Mouse (Mus musculus) MEL (cell line): ENCODE measurements around the gene C1qc. TPM values are rescaled to one million over a fixed set of nuclear protein-coding genes. Genes with fewer than 3 reads are reported as not detected.
A peak's percentile ranks its signal among the peaks of the same experiment; 100 is the strongest.

Experiments used
- DNase-seq: peaks from one replicate; pipeline ENCODE4 v3.0.0; 2011; ENCODE audit warnings: low read depth, low spot score
- H3K27ac ChIP-seq: 2 replicates; pipeline ENCODE4 v1.5.1; 2012; ENCODE audit warnings: low read depth, mild to moderate bottlenecking, control low read depth, low read length, moderate library complexity; ENCODE audit not compliant: control insufficient read depth
- H3K27me3 ChIP-seq, 2 experiments: fragments of 150-350 bp in 1 of 2; sonication (generic) in 1 of 2; 2 replicates each; pipeline ENCODE4 v1.6.1; 2012; ENCODE audit warnings: low read length in 2 of 2, mild to moderate bottlenecking in 2 of 2, improper control_type of control experiment in 1 of 2, moderate library complexity in 1 of 2; ENCODE audit not compliant: insufficient read depth in 2 of 2, control insufficient read depth in 1 of 2
- H3K36me3 ChIP-seq, 2 experiments: 2 replicates each; pipeline ENCODE4 v1.6.1; 2012 to 2014; ENCODE audit warnings: low read length in 2 of 2, improper control_type of control experiment in 1 of 2, inconsistent platforms in 1 of 2, mild to moderate bottlenecking in 1 of 2; ENCODE audit not compliant: insufficient read depth in 2 of 2, control insufficient read depth in 1 of 2
- H3K4me1 ChIP-seq, 2 experiments: fragments of 150-350 bp in 1 of 2; sonication (generic) in 1 of 2; 2 replicates each; pipeline ENCODE4 v1.6.1; 2012; ENCODE audit warnings: low read length in 2 of 2, improper control_type of control experiment in 1 of 2, mild to moderate bottlenecking in 1 of 2; ENCODE audit not compliant: insufficient read depth in 2 of 2, control insufficient read depth in 1 of 2
- H3K4me3 ChIP-seq, 2 experiments: fragments of 150-350 bp in 1 of 2; sonication (generic) in 1 of 2; 2 replicates each; pipeline ENCODE4 v1.5.1; 2012; ENCODE audit warnings: low read depth in 2 of 2, low read length in 2 of 2, mild to moderate bottlenecking in 2 of 2, moderate library complexity in 2 of 2, control low read depth in 1 of 2, improper control_type of control experiment in 1 of 2; ENCODE audit not compliant: control insufficient read depth in 1 of 2, insufficient read depth in 1 of 2
- H3K79me2 ChIP-seq: 2 replicates; pipeline ENCODE4 v1.6.1; 2012; ENCODE audit warnings: mild to moderate bottlenecking, low read length, moderate library complexity; ENCODE audit not compliant: control insufficient read depth, poor library complexity, insufficient read depth
- H3K9ac ChIP-seq: 2 replicates; pipeline ENCODE4 v1.6.1; 2012; ENCODE audit warnings: low read depth, mild to moderate bottlenecking, control low read depth, low read length, moderate library complexity; ENCODE audit not compliant: control insufficient read depth, poor library complexity, severe bottlenecking
- H3K9me3 ChIP-seq: fragments of 150-350 bp; sonication (generic); replicated peaks from 2 replicates; pipeline ENCODE4 v1.6.1; 2012; ENCODE audit warnings: mild to moderate bottlenecking, low read length, improper control_type of control experiment, moderate library complexity; ENCODE audit not compliant: insufficient read depth
- BHLHE40 ChIP-seq: IDR thresholded peaks from 2 replicates; pipeline ENCODE4 v1.6.1; 2012; ENCODE audit warnings: low read depth, mild to moderate bottlenecking, inconsistent platforms, low read length, improper control_type of control experiment, borderline replicate concordance
- CHD2 ChIP-seq: IDR thresholded peaks from 2 replicates; pipeline ENCODE4 v1.6.1; 2011; ENCODE audit warnings: low read length, improper control_type of control experiment
- E2F4 ChIP-seq: IDR thresholded peaks from 2 replicates; pipeline ENCODE4 v1.6.1; 2011; ENCODE audit warnings: low read depth, low read length, improper control_type of control experiment, borderline replicate concordance
- EP300 ChIP-seq, 2 experiments: IDR thresholded peaks; 2 replicates each; pipeline ENCODE4 v1.6.1; 2011; ENCODE audit warnings: improper control_type of control experiment in 2 of 2, low read length in 2 of 2, low read depth in 1 of 2, mild to moderate bottlenecking in 1 of 2
- ETS1 ChIP-seq: IDR thresholded peaks from 2 replicates; pipeline ENCODE4 v1.6.1; 2012; ENCODE audit warnings: low read depth, mild to moderate bottlenecking, inconsistent platforms, low read length, improper control_type of control experiment, moderate library complexity
- GATA1 ChIP-seq: IDR thresholded peaks from 2 replicates; pipeline ENCODE4 v1.6.1; 2011; ENCODE audit warnings: low read depth, low read length, improper control_type of control experiment
- HCFC1 ChIP-seq: IDR thresholded peaks from 2 replicates; pipeline ENCODE4 v1.6.1; 2012; ENCODE audit warnings: low read depth, mild to moderate bottlenecking, inconsistent platforms, low read length, improper control_type of control experiment, moderate library complexity
- MAZ ChIP-seq: IDR thresholded peaks from 2 replicates; pipeline ENCODE4 v1.6.1; 2012; ENCODE audit warnings: low read depth, mild to moderate bottlenecking, inconsistent platforms, low read length, improper control_type of control experiment
- MEF2A ChIP-seq: IDR thresholded peaks from 2 replicates; pipeline ENCODE4 v1.6.1; 2014; ENCODE audit warnings: low read depth, mild to moderate bottlenecking, inconsistent platforms, low read length, improper control_type of control experiment; ENCODE audit not compliant: poor library complexity, insufficient replicate concordance, severe bottlenecking; ENCODE audit errors: extremely low read depth
- MYB ChIP-seq: IDR thresholded peaks from 2 replicates; pipeline ENCODE4 v1.6.1; 2011; ENCODE audit warnings: mild to moderate bottlenecking, low read depth, low read length, improper control_type of control experiment
- NRF1 ChIP-seq: IDR thresholded peaks from 2 replicates; pipeline ENCODE4 v1.6.1; 2014; ENCODE audit warnings: low read depth, mild to moderate bottlenecking, inconsistent platforms, low read length, improper control_type of control experiment, moderate library complexity; ENCODE audit not compliant: poor library complexity, insufficient read depth, severe bottlenecking
- POLR2A ChIP-seq, 2 experiments: IDR thresholded peaks; 2 replicates each; pipeline ENCODE4 v1.6.1; 2011 to 2012; ENCODE audit warnings: low read length in 2 of 2, mild to moderate bottlenecking in 2 of 2, control low read depth in 1 of 2, improper control_type of control experiment in 1 of 2, low read depth in 1 of 2, moderate library complexity in 1 of 2; ENCODE audit not compliant: control insufficient read depth in 1 of 2, insufficient read depth in 1 of 2, poor library complexity in 1 of 2
- POLR2AphosphoS2 ChIP-seq: IDR thresholded peaks from 2 replicates; pipeline ENCODE4 v1.6.1; 2011; ENCODE audit warnings: low read length, improper control_type of control experiment
- RCOR1 ChIP-seq: IDR thresholded peaks from 2 replicates; pipeline ENCODE4 v1.6.1; 2012; ENCODE audit warnings: low read depth, mild to moderate bottlenecking, inconsistent platforms, low read length, improper control_type of control experiment
- SIN3A ChIP-seq: IDR thresholded peaks from 2 replicates; pipeline ENCODE4 v1.6.1; 2012; ENCODE audit warnings: low read length, improper control_type of control experiment, inconsistent platforms
- SMC3 ChIP-seq: IDR thresholded peaks from 2 replicates; pipeline ENCODE4 v1.6.1; 2011; ENCODE audit warnings: low read depth, low read length, improper control_type of control experiment
- TAL1 ChIP-seq: IDR thresholded peaks from 2 replicates; pipeline ENCODE4 v1.6.1; 2012; ENCODE audit warnings: mild to moderate bottlenecking, inconsistent platforms, low read length, moderate library complexity, mixed read lengths
- UBTF ChIP-seq: IDR thresholded peaks from 2 replicates; pipeline ENCODE4 v1.6.1; 2012; ENCODE audit warnings: low read depth, mild to moderate bottlenecking, inconsistent platforms, low read length, improper control_type of control experiment, moderate library complexity, borderline replicate concordance; ENCODE audit not compliant: insufficient read depth
- ZC3H11A ChIP-seq: IDR thresholded peaks from 2 replicates; pipeline ENCODE4 v1.6.1; 2012; ENCODE audit warnings: low read depth, mild to moderate bottlenecking, inconsistent platforms, low read length, improper control_type of control experiment
- ZKSCAN1 ChIP-seq: IDR thresholded peaks from 2 replicates; pipeline ENCODE4 v1.6.1; 2012; ENCODE audit warnings: low read depth, mild to moderate bottlenecking, inconsistent platforms, low read length, improper control_type of control experiment, moderate library complexity
- ZMIZ1 ChIP-seq: IDR thresholded peaks from 2 replicates; pipeline ENCODE4 v1.6.1; 2012; ENCODE audit warnings: low read depth, mild to moderate bottlenecking, inconsistent platforms, low read length, improper control_type of control experiment, moderate library complexity
- ZNF384 ChIP-seq: IDR thresholded peaks from 2 replicates; pipeline ENCODE4 v1.6.1; 2012; ENCODE audit warnings: low read depth, mild to moderate bottlenecking, inconsistent platforms, low read length, improper control_type of control experiment
- polyA plus RNA-seq, 2 experiments: library from polyadenylated mRNA; stranded (reverse) in 1 of 2; unstranded in 1 of 2; fragments of >175 nt in 1 of 2; fragments of >200 nt in 1 of 2; gene quantifications; 2 replicates each; pipeline versions ENCODE4 v1.2.1 to v1.2.4; 2012; ENCODE audit warnings: low replicate concordance in 2 of 2, low read depth in 1 of 2; ENCODE audit not compliant: insufficient read length in 2 of 2, insufficient read depth in 1 of 2, missing spikeins in 1 of 2
- total RNA-seq: library from RNA; depleted of rRNA; stranded (reverse); fragments of 300-350 nt; gene quantifications from 2 replicates; pipeline ENCODE4 v1.2.3, GENCODE M21; 2012

C1qc gene
- total and polyA plus RNA-seq, 3 experiments = not detected

GRCm38 (mm10) chr4:136875012-136875411, 17.9 kb downstream of the C1qc start:
- no peak for TF ChIP-seq ZC3H11A
- no peak for TF ChIP-seq MEF2A
- no peak for TF ChIP-seq CHD2
- TF ChIP-seq E2F4 = no peak
- no peak for TF ChIP-seq RCOR1
- no peak for TF ChIP-seq MYB
- no peak for TF ChIP-seq ZKSCAN1
- no peak for TF ChIP-seq EP300 (IDR thresholded peaks at IDR 0.05; ENCODE audit: low read depth in 1 of 2, low read length in 2 of 2)
- TF ChIP-seq MAZ = no peak
- no peak for TF ChIP-seq POLR2AphosphoS2
- no peak for TF ChIP-seq ZMIZ1
- TF ChIP-seq SIN3A = no peak
- H3K79me2 ChIP-seq = no peaks in the 10 kb centered on the region
- H3K4me3 ChIP-seq = no peak overlapping the region
- no peaks in the 10 kb centered on the region; a peak in 1 of 4 replicates for H3K27me3 ChIP-seq
- no peak for DNase-seq
- no peaks in the 10 kb centered on the region for H3K9me3 ChIP-seq
- H3K9ac ChIP-seq = no peak overlapping the region
- H3K36me3 ChIP-seq = no peaks in the 10 kb centered on the region
- no peak overlapping the region for H3K27ac ChIP-seq
- H3K4me1 ChIP-seq = no peaks in the 10 kb centered on the region

- no peak overlapping the region for H3K9ac ChIP-seq
- H3K27ac ChIP-seq = no peak overlapping the region
- no peaks in the 10 kb centered on the region for H3K4me1 ChIP-seq
- H3K27me3 ChIP-seq = no peaks in the 10 kb centered on the region; a peak in 1 of 4 replicates
- TF ChIP-seq ZKSCAN1 (0 out of 2 replicates have a peak, but pooled peaks have one; percentile 18), TAL1 (no peak)
- TF ChIP-seq, all 39 proteins: peak for 1
- H3K79me2 ChIP-seq = no peaks in the 10 kb centered on the region
- H3K36me3 ChIP-seq = no peaks in the 10 kb centered on the region
- DNase-seq = no peak
- no peak overlapping the region for H3K4me3 ChIP-seq
- no peaks in the 10 kb centered on the region for H3K9me3 ChIP-seq
These were observed 24.5 kb downstream of the C1qc start for GRCm38 (mm10) chr4:136868371-136868770.

GRCm38 (mm10) chr4:136867690-136868345, 25.0 kb downstream of the C1qc start:
- Histone ChIP-seq H3K9me3 (no peaks in the 10 kb centered on the region), H3K27ac (no peak overlapping the region), H3K4me1 (no peaks in the 10 kb centered on the region), H3K9ac (no peak overlapping the region), H3K27me3 (no peaks in the 10 kb centered on the region), H3K4me3 (no peak overlapping the region), H3K36me3 (no peaks in the 10 kb centered on the region), H3K79me2 (no peaks in the 10 kb centered on the region)
- DNase-seq = no peak
- TF ChIP-seq HCFC1 = no peak
- no peak for TF ChIP-seq MAZ
- no peak for TF ChIP-seq SMC3
- TF ChIP-seq UBTF = no peak
- no peak for TF ChIP-seq POLR2AphosphoS2
- TF ChIP-seq ETS1 = no peak
- TF ChIP-seq BHLHE40 = no peak
- TF ChIP-seq SIN3A = no peak
- TF ChIP-seq ZMIZ1 = no peak
- no peak for TF ChIP-seq NRF1
- no peak for TF ChIP-seq ZNF384
- TF ChIP-seq ZC3H11A = no peak
- TF ChIP-seq GATA1 = no peak
- TF ChIP-seq POLR2A (IDR thresholded peaks at IDR 0.05; ENCODE audit: control insufficient read depth in 1 of 2, insufficient read depth in 1 of 2, low read depth in 1 of 2, low read length in 2 of 2, poor library complexity in 1 of 2) = no peak
